Mouse (Mus musculus) urinary bladder, postnatal 36 days (tissue): Measurements from ENCODE around the gene Crocc.

Source experiments
- DNase-seq, 2 experiments: peaks; one replicate each; pipeline ENCODE4 v3.0.0; 2022; ENCODE audit warnings: low spot score in 2 of 2, mixed read lengths in 1 of 2

Crocc gene

DNA sequence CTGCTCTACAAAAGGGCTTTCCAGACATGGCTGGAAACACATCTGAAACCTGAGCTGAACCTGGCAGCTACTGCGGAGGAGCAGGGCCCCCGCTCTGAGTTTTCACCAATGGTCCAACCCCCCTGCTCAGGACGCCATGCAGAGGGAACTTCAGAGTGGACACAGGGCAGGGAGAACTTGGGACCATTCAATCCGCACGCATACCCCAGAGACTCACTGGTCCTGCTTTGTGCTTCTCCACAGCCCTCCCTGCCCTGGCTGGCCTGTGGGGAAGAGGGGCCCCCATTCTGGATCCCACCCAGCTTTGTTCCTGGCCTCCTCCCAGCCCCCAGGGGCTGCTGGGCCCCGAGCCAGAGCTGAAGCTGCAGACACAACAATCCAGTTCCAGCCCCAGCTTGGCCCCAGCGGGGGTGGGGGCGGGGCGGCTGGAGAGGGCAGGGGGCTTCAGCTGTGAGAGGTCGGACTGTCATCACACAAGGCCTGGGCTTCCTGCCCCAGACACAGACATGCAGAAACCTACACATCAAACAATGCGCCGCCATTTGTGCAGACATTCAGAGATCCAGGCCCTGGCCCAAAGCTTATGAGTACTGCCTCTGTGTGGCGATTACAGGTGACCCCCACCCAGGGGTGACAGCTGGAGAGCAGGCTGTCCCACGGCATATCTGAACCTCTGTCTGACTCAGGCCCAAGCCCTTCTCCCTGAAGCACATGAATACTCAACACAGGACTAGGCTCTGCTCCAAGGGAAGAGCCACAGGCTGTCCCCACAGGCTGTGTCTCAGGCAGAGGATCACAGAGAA, 39.3 kb downstream of the Crocc start:
- DNase-seq, result no peak

DNA sequence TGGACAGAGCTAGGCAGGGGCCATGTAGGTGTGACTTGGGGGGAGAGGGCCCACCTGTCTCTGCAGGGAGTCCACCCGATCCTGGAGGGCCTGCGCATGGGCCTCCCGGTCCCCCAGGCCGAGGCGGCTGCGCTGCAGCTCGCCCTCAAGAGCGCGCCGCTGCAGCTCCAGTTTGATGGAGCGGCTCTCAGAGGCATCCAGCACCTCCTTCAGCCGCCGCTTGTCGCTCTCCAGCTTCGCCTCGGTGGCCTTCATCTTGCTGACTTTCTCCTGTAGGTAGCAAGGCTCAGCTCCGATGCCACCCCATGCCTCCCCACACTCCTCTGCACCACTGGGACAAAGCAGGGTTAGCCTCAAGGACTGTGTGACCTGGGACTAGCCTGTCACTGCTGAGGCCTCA, 40.1 kb downstream of the Crocc start:
- no peak for DNase-seq

DNA sequence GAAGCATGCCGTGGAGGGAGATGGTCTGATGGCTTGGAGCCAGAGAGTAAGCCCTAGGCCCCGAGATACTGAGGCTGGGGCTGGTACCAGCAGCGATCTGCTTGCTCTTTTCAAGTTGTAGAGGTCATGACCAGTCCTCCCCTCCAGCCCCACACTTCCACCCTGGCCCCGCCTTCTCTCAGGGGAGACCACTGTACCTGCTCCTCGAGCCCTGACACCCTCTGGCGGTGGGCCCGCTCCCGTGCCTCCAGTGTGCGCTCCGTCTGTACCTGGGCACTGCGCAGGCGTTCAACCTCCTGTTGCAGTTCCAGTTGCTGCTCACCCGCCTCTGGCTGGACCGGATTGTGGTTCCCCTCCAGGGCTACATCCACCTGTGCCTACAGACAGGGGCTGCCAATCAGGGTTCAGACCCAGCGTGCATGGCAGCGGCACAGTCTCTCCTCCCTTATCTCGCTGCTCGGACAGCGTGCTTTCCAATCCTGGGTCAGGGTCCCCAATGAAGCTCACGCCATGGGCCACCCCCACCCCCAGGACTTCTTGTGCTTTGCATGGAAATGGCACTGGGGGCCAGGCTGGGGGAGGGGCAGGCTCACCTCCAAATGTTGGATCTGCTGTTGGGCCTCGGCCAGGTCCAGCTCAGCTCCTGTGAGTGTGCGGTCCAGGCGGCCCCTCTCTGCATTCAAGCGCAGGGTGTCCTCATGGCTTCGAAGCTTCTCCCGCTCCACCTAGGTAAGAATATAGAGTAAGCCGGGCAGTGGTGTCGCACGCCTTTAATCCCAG, 42.5 kb downstream of the Crocc start:
- no peak for DNase-seq

DNA sequence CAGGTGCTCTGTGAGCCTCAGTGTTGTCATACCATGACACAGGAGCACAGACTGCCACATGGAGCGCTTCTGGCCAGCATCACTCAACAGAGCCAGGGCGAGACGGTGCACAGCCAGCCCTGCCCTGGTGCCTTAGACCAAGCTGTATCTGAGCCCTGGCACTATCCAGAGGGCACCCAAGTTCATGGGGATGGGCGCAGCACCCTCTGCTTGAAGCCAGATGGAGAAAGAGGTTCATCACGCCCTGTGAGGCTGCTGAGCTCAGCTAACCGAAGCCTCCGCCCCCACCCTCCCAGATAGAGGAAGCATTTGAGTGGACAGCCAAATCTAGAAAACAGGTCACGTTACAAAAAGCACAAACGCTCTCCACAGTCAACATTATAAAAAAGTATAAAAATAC, 44.0 kb downstream of the Crocc start:
- DNase-seq, result peak in 1 of 2 experiments; percentile 28

DNA sequence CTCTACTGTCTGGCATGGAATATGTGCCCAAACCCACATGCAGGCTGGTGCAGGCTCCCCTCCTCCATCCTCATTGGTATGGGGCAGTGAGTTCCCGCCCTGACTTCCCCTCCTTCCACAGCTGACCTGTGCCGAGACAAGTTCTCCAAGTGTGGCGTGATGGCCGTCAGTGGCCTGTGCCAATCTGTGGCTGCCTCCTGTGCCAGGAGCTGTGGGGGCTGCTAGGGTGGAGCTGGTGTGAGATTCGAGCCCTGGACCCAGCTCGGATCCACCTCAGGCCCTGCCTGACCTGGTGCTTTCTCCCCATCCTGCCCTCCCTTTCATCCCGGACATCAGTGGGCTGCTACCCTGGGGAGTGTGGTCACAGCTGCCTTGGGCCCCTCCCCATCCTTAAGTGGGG, 45.0 kb downstream of the Crocc start:
- DNase-seq, result no peak

DNA sequence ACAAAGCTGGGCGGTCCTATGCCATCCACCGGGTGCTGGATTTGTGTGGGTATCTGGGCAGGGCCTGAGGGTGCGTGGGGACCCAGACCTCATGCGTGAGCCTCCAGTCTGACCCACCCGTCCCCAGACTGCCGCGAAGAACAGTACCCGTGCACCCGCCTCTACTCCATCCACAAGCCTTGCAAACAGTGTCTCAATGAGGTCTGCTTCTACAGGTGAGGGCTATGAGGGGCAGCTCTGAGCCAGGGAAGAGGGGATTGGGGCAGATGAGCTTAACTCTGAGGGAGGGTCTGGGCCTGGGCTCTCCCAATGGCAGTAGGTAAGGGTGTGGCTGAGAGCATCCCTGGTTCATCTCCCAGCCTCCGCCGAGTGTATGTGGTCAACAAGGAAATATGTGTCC, 45.5 kb downstream of the Crocc start:
- DNase-seq, result no peak

DNA sequence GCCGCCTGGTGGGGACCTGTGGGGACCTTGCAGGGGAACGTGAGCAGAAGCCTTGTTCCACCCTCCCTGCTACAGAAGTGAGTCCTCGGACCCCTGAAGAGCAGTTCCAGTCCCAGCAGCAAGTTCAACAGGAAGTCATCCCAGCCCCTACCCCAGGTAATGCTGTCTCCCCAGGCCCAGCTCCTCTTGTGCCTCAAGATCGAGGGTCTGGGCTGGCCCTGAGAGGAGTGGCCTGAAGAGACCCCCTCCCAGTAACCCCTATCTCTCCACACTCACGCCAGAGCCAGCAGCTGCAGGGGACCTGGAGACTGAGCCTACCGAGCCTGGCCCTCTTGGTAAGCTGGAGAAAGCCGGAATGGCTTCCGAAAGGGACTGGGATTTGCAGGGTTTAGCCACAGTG, 46.2 kb downstream of the Crocc start:
- DNase-seq, result no peak

DNA sequence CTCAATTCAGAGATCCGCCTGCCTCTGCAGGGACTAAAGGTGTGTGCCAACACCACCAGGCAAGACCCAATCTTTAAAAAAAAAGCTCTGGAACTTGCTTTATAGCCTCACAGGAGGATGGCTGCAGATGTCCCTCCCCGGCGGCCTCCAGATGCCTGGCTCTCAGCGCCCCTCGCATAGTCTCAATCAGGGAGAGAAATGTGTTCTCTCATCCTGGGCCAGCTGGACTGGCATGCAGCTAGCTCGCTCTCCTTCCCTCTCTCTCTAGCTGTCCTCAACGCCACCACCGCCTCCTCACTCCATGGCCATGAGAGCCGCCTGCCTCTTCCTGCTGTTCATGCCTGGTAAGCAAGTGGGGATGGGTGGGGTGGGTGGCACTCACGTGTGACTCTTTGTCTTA, 47.8 kb downstream of the Crocc start:
- no peak for DNase-seq

DNA sequence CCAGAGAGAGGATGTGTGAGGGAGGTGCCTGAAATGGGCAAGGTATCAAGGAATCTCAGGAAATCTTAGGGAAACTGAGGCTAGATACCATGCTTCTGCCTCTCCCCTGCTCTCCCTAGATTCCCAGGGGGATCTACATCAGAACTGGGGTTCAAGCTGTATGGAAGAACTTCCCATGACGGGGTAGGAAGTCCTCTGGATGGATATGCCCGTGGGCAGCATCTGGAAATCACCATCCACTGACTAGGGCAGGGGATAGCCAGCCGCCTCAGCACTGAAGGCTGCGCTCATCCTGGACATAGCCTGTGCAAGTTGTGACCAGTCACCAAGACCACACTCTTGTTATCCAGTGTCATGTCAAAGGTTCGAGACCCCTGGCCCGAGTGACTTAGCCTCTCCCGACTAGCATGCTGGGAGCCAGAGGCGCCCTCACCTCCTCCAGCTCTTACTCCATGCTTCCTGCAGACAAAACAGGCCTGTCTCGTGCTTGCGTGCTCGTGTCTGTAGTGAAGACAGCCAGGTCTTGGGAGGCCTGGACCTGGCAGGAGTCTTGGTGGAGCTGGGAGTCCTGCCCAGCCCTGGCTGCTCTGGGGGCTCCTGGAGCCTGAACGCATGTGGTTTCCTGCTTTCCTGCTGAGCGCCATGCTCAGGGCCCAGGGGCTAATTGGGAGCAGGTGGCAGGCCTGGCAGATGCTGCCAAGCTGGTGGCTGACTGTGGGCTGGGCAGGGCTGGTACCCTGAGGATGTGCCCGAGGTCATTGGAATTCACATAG, 48.6 kb downstream of the Crocc start:
- DNase-seq, result peak in 1 of 2 experiments; percentile 34

DNA sequence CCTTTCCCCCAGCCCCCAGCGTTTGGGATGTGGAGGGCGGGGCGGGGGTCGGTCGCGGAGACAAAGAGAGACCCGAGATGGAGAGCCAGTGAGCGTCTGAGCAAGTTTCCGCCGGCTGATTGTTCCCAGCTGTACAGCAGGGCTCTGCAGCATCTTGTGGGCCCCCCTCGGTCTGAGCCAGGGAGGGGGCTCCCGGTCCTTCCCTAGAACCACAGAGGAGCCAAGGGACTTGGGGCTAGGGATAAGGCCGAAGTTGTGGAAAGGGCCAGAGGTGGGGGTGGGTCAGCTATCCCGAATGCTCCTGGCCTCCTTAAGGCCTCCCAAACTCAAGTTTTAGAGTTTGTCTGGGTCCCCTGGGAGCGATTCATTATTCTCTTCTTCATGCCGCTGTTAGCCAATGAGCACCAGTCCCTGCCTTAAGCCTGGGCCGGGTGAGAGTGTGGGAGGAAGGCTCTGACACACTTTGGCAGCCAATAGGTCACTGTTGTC, 49.4 kb downstream of the Crocc start:
- no peak for DNase-seq

DNA sequence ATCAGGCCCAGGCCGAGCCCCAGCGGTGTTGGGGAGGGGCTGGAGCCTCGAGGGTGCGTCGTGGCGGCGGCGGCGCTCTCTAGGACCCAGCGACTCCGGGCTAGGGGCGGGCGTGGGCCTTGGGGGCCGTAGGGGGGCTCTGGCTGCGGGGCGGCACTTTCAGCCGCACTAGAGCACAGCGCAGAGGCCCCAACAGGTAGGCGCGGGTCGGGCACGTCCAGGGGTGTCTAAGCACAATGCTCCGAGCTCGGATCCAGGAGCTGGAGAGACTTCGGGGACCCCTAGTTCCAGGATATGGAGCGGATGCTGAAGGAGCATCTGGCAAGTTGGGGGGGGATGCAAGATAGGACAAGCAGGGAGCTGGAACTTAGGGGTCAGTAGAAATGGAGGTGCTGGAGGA, 49.8 kb downstream of the Crocc start:
- DNase-seq, result no peak

DNA sequence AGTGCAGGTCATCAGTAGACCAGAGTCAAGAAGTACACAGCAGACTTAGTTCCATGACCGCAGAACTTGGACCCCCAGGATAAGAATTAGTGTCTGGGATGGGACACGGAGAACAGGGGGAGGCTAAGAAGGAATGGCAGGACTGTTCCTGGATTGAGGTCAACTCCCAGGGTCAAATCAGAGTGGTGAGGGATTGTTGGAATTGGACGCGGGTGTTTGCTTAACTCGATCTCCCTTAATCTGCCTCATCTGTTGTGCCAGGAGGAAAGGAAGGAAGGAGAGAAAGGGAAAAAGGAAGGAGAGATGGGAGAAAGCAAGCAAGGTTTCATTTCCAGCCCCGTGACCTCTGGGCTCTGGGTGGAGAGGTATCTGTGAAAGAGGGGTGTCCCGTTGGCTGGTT, 50.2 kb downstream of the Crocc start, which contains the start of gene Mfap2:
TSS of gene Mfap2 (plus strand) at position 301 of the 400 bp plus-strand sequence.
- DNase-seq, result no peak

DNA sequence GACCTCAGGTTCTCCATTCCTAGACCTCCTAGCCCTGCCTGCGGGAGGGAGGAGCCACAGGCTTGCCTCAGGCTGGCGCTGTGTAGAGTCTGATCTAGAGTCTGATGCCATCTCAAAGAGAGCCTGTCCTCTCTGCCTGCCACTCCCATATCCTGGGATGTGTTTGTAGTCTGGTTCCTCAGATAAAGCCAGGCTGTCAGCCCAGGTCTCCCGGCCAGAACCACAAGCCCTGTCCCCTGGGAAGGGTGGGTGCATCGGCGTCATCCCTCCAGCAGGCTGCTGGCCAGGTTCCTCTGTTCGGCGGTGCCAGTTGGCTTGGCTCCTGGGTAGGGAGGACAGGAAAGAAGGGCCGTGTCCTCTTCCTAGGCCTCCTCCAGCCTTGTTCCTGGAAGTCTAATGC, 52.3 kb downstream of the Crocc start:
- peak in 1 of 2 experiments; percentile 62 for DNase-seq

DNA sequence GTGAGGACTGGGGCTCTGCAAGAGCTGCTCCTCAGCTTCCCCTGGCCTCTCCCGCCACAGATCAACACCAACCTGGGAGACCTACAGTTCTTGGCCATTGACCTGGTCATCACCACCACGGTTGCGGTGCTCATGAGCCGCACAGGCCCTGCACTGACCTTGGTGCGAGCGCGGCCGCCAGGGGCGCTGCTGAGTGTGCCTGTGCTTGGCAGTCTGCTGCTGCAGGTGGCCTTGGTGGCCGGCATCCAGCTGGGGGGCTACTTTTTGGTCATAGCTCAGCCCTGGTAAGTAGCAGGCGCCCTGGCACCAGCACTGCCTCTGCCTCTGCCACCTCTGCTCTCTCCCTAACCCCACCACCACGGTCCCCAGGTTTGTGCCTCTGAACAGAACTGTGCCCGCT, 54.4 kb downstream of the Crocc start:
- no peak for DNase-seq

DNA sequence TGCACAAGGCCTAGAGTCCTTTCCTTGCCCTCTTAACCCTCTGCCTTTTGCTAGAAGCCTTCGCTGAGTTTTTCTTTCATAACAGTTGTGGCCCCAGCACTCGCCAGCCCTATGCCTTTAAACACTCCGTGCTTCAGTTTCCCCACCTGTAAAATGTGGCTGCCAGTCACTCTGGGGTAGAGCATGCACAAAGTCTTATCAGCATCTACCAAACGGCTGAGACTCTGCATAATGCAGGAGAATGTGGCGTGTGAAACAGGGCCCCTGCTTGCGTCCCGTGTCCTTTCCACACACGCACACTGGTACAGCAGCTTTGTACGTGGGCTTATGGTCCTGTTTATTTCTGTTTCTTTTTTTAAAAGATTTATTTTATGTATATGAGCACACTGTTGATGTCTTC, 63.5 kb downstream of the Crocc start:
- DNase-seq, result no peak

DNA sequence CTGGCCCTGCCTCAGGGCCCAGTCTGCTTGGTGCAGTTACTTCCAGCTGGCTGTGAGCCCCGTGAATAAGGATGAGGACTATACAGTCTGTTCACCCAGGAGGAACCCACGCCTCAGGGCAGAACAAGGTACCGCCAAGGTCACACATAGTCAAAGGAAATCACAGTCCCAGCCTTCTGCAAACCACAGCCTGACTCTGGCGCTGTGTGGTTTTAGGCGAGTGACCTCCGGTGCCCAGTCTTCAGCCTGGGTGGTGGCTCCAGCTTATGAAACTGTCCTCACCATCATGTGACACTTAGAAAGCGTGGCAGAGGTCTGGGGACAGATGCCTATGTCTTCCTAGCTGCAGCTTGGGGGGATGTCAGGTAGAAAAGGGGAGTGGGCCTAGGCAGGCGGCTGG, 64.5 kb downstream of the Crocc start:
- no peak for DNase-seq

DNA sequence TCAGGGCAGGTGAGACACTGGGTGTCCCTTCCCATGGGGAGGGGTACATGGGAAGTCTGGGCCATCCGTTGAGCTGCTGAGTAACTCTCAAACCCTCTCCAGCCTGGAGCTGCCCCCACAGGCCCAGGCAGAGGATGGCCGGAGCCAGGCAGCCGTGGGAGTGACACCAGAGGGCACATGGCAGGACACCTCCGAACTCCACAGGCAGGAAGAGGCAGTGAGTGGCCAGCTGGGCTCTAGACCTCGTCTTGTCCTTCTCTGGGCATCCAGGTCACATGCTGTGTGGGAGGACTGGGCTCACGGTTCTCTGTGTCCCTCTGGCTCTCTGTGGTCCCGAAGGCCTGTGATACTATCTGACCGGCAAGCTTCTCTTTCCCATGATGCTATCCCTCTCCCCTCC, 66.5 kb downstream of the Crocc start:
- DNase-seq, result no peak

DNA sequence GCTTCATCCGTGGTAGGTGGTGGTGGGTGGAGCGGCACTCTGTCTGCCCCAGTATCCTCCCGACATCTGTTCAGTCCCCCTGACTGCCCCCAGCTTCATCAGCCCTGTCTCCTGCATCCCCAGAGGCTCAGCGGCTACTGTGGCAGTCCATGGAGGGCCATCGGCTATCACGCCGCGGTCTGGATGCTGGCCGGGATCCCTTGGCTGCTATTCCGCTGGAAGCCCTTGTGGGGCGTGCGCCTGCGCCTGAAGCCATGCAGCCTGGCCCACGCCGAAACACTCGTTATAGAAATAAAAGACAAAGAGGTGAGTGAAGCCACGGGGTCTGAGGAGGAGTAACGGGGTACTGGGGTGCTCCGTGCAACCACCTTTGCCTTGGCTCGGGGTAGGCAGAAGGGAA, 68.1 kb downstream of the Crocc start:
- no peak for DNase-seq

DNA sequence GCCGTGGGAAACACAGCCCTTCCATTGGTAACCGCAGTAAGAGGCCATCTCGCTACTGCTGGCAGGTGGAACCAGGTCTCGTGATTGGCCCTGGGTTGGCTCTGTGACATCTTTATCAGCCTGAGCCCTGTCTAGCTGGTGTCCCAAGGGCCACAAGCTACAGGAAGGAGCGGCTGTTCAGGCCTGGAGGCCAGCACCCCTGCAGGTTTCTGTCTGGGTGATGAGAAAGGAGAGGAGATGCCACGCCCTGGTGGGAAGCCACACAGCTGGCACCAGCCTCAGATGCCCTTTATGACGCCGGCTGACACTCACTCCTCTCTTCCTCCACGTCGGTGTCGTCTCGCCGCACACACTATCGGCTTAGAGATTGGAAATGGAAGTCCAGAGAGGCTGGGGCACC, 70.9 kb downstream of the Crocc start:
- no peak for DNase-seq

DNA sequence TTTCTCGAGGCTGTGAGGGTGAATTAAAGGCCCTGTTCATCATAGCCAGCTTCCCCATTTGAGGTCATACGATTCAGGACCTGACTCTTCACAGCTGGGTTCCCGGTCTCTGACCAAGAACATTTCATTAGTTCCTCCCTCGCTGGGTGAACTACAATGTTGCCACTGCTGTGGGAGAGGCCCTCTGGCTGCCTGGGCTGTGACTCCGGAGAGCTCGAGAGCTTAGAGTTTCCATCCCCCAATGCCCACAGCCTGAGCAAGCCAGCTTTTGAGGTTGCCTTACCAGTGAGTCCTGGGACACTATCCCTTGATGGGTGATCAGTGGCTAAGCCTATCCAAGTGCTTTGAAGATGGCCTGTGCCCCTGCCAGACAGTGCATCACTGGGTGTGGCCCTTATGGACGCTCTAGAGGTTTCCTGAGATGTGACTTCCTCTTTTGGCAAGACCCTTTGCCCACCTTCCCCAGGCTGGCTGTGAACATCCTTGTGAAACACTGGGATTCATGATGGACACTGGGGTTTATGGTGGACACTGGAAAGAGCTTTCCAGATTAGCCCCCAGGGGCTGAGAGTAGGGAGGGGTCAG, 71.6 kb downstream of the Crocc start:
- no peak for DNase-seq

DNA sequence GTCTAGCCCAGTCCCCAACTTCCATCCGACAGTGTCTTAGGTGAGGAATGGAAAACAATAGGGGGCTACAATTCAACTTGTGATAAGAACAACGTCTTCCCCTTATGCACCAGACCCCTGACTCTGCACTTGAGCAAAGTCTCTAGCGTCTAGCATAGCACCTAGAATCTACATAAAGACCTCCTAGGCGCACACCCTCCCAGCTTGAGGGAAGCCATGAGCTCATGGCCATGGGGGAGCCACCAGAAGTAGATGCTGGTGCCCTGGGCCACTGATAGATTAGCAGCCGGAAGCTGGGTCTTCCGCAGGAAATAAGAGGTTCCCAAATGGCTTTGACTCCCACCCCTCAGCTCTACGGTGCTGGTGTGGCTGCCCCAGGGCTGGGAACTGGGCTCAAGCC, 72.9 kb downstream of the Crocc start:
- DNase-seq, result no peak
